Mouse (Mus musculus) cortical plate, adult 2 months (tissue): Measurements from ENCODE around the gene Lat.

Experiments
- CTCF ChIP-seq: fragments of 200-500 bp; IDR thresholded peaks from 2 replicates; pipeline ENCODE4 v1.5.1; 2011; ENCODE audit warnings: mild to moderate bottlenecking, control low read depth, low read length; ENCODE audit not compliant: insufficient read depth; ENCODE audit errors: extremely low read depth
- POLR2A ChIP-seq: fragments of 200-500 bp; IDR thresholded peaks from 2 replicates; pipeline ENCODE4 v1.6.1; 2011; ENCODE audit warnings: mild to moderate bottlenecking, low read length, control low read depth; ENCODE audit not compliant: insufficient read depth; ENCODE audit errors: extremely low read depth

DNA sequence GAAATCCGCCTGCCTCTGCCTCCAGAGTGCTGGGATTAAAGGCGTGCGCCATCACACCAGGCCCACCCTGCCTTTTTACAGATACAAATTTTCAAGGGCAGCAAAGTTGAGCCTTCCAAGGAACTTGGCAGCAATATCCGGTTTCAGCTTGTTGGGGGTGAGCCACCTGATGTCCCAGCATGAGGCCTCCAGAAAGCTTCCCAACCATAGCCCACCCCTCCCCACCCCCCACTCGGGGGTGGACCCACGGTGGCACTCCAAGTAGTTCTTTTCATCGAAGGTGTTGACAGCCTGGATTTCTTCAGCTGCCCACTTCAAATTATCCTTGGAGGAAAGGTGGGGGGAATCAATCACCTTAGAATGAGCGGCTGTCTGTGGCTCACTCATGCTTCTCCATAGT lies 30.5 kb downstream of the Lat start:
- TF ChIP-seq CTCF, result no peak
- no peak for TF ChIP-seq POLR2A
